Mouse (Mus musculus): Measurements from ENCODE around the gene Cacna2d4.

Gene Cacna2d4

GRCm38 (mm10) chr6:119388650-119389012 is 152.3 kb downstream of the Cacna2d4 start:
- peak; percentile 98 for DNase-seq (ENCODE audit: low spot score)

DNA sequence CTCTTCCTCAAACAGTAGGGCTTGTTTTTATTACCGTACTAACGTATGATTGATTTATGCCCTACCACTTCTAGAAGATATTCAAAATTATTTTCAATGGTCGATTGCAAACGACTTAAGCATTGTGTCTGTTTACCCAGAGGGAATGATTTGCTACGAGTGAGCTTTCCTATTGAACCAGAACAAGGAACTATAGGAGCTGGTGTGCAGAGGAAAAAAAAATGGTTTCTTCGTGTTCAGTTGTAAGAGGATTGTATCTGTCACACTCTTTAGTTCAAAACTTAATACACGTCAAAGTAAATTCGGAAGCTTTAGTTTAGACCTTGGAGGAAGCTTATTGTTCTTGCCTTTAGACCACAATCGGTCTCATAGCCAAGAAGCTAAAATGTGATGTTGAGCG is 152.8 kb downstream of the Cacna2d4 start:
- DNase-seq (ENCODE audit: low spot score), result peak; percentile 50

DNA sequence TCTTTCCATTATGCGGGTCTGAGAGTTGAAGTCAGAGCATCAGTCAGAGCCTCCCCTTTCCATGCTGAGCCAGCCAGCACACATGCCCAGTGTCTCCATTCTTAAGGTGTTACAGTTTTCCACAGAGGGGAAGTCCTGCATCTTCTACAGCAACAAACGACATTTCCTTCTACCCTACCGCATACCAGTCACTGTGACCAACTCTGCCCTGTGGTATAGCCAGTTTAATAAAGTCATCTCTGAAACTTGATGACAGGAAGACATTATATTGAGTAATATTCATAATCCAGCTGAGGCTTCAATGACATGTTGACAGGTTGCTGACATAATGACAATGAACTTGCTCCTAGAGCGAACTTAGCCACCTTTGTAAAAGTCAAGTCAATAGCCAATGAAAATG is 154.4 kb downstream of the Cacna2d4 start:
- no peak for DNase-seq (ENCODE audit: low spot score)

GRCm38 (mm10) chr6:119392836-119393235 is 156.5 kb downstream of the Cacna2d4 start:
- peak; percentile 55 for DNase-seq (ENCODE audit: low spot score)

- peak; percentile 66 for DNase-seq (ENCODE audit: low spot score)
Observed at GRCm38 (mm10) chr6:119395421-119396308, 159.3 kb downstream of the Cacna2d4 start.

- DNase-seq (ENCODE audit: low spot score), result peak; percentile 97
Observed at GRCm38 (mm10) chr6:119396309-119396634, 159.9 kb downstream of the Cacna2d4 start.

GRCm38 (mm10) chr6:119399371-119399770 is 163.0 kb downstream of the Cacna2d4 start:
- peak; percentile 84 for DNase-seq (ENCODE audit: low spot score)

GRCm38 (mm10) chr6:119400649-119401048 is 164.3 kb downstream of the Cacna2d4 start:
- DNase-seq (ENCODE audit: low spot score), result no peak

DNA sequence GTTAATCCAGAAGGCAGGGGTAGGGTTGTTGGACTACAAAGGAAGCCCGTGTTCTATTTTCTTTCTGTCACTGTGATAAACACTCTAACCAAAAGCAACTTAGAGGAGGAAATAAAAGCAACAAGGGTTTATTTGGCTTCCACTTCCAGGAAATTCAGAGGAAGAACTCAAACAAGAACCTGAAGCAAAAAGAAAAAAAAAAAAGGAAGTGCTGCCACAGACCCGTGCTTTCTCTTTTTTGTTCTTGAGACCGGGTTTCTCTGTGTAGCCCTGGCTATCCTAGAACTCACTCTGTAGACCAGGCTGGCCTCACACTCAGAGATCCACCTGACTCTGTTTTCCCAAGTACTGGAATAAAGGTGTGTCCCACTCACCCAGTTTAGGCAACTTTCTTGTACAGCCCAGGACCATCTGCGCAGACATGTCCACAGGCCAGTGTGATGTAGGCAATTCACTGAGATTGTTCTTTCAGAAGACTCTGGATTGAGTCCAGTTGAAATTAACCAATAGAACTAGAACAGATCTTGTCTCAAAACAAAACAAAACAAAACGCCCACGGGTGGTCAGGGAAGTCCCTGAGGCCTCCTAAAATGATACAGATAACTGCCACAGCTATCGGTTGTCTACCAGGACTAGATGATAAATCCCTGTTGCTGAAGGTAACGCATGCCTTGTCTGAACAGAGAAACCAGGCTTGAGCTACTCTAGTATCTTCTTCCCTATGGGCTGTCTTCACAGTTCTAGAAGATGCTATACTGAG is 165.4 kb downstream of the Cacna2d4 start:
- DNase-seq (ENCODE audit: low spot score), result peak; percentile 54
